Mouse (Mus musculus) hindbrain, postnatal 0 days (tissue): ENCODE measurements around the gene Tm7sf2. TPM values are rescaled to one million over a fixed set of nuclear protein-coding genes. Genes with fewer than 3 reads are reported as not detected.

Experiments
- ATAC-seq: fragments of 200-750 bp; cut with Nextera tagmentation; 2 replicates; pipeline ENCODE4 v1.8.0; 2017; ENCODE audit warnings: mild to moderate bottlenecking, moderate TSS enrichment, moderate library complexity
- DNase-seq: peaks from one replicate; pipeline ENCODE4 v3.0.0-alpha.2; 2015; ENCODE audit warnings: low spot score
- H3K27ac ChIP-seq: fragments of 300-500 bp; sonication (generic); 2 replicates; pipeline ENCODE4 v1.5.1; 2014; ENCODE audit warnings: mild to moderate bottlenecking
- H3K27me3 ChIP-seq: fragments of 300-500 bp; sonication (generic); 2 replicates; pipeline ENCODE4 v1.6.1; 2014; ENCODE audit warnings: low read length, mixed read lengths; ENCODE audit not compliant: insufficient read depth
- H3K36me3 ChIP-seq: fragments of 300-500 bp; sonication (generic); 2 replicates; pipeline ENCODE4 v1.6.1; 2014; ENCODE audit warnings: low read length, mixed read lengths; ENCODE audit not compliant: insufficient read depth
- H3K4me1 ChIP-seq: fragments of 300-500 bp; sonication (generic); 2 replicates; pipeline ENCODE4 v1.6.1; 2014; ENCODE audit warnings: antibody characterized with exemption, low read length, mixed read lengths; ENCODE audit not compliant: insufficient read depth
- H3K4me2 ChIP-seq: fragments of 300-500 bp; sonication (generic); 2 replicates; pipeline ENCODE4 v1.6.1; 2014; ENCODE audit warnings: low read depth, mild to moderate bottlenecking, low read length, moderate library complexity, mixed read lengths
- H3K4me3 ChIP-seq: fragments of 300-500 bp; sonication (generic); 2 replicates; pipeline ENCODE4 v1.5.1; 2014; ENCODE audit warnings: low read length
- H3K9ac ChIP-seq: fragments of 300-500 bp; sonication (generic); replicated peaks from 2 replicates; pipeline ENCODE4 v1.6.1; 2014; ENCODE audit warnings: mild to moderate bottlenecking, low read length, moderate library complexity, mixed read lengths
- H3K9me3 ChIP-seq: fragments of 300-500 bp; sonication (generic); 2 replicates; pipeline ENCODE4 v1.6.1; 2016; ENCODE audit warnings: low read length, mixed read lengths
- CTCF ChIP-seq: IDR thresholded peaks from 2 replicates; pipeline ENCODE4 v1.5.1; 2016; ENCODE audit warnings: antibody characterized with exemption, control low read depth, low read depth
- WGBS: fragments of 180-500 bp; shearing (Covaris S2); extraction: QIAGEN DNeasy Blood & Tissue Kit; methylation state at CpG from one replicate; pipeline ENCODE4 v1.1.7; 2014; 5-methylcytosine and 5-hydroxymethylcytosine counted together
- microRNA-seq, 2 experiments: library from miRNA; unstranded; fragments of <30 nt; microRNA quantifications; one replicate each; pipeline ENCODE4; 2016
- polyA plus RNA-seq: library from polyadenylated mRNA; unstranded; fragments of >200 nt; fragmentation: Nextera tagmentation; extraction: Ambion mirVana; gene quantifications from 2 replicates; pipeline ENCODE4 v1.2.1, GENCODE M21; 2015
- total RNA-seq: library from RNA; depleted of rRNA; stranded (reverse); fragments of >200 nt; gene quantifications from 2 replicates; pipeline ENCODE4 v1.2.3, GENCODE M21; 2014; rRNA removed

Gene Tm7sf2
- total and polyA plus RNA-seq, 2 experiments from 2014 or later = 57.7 to 123 TPM

DNA sequence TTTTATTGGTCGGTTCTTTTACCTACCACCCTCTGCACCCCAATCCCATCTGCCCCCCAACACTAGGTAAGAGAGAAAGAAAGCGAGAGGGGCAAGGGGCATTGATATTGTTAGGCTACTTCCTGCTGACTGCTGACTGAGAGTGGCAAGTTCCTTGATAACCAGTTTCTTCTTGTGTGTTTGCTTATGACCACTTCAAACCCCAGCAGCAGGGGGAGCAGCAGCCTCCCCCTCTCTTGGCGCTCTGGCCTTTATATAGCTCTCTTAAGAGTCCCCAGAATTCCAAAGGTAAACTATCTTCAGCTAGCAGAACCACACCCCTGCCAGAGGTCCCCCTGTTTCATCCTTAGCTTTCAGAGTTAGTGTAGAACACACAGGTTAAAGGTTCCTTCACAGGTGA, 47.9 kb downstream of the Tm7sf2 start:
- H3K27me3 ChIP-seq = no peaks in the 10 kb centered on the region; the same call in 1 of the 2 replicates
- no peak overlapping the region for H3K4me2 ChIP-seq
- TF ChIP-seq CTCF = no peak
- peaks cover 4% of the 10 kb centered on the region; the same call in 1 of the 2 replicates for H3K4me1 ChIP-seq
- 73% methylated on average over 3 of the region's 3 CpGs for WGBS
- no peaks in the 10 kb centered on the region for H3K36me3 ChIP-seq
- H3K9ac ChIP-seq = no peak overlapping the region
- H3K4me3 ChIP-seq = no peak overlapping the region
- DNase-seq = no peak
- H3K27ac ChIP-seq = no peak overlapping the region
- no peak for ATAC-seq
- H3K9me3 ChIP-seq = no peaks in the 10 kb centered on the region

DNA sequence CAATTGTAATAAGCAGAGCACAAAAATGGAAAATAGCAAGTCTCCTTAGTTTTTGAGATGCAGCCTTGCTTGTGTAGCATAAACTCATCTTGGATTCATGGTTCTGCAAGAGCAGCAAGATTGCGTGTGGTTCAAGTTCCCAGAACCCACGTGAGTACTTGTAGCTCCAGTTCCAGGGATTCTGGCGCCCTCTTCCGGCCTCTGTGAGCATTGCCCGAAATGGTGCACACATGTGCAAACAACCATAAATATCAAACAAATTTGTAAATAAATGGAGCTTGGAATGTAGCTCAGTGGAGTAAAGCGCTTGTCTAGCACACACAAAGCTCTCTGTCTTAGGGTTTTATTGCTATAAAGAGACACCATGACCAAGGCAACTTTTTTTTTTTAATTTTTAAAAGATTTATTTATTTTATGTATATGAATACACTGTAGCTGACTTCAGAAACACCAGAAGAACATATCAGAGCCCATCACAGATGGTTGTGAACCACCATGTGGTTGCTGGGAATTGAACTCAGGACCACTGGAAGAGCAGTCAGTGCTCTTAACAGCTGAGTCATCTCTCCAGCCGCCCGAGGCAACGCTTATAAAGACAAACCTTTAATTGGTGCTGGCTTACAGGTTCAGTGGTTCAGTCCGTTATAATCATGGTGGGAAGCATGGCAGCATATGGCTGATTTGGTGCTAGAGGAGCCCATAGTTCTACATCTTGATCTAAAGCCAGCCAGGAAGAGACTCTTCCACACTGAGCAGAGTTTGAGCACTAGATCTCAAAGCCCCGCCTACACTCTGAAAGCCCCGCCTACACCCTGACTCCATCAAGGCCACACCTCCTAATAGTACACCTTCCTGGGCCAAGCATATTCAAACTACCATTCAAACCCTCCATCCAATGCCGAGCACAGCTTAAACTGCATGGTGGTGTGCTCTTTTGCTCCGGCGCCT, 49.8 kb downstream of the Tm7sf2 start:
- no peaks in the 10 kb centered on the region for H3K9me3 ChIP-seq
- peak; percentile 92 for TF ChIP-seq CTCF
- peaks cover 4% of the 10 kb centered on the region; the same call in 1 of the 2 replicates for H3K4me1 ChIP-seq
- H3K9ac ChIP-seq = no peak overlapping the region
- no peak for ATAC-seq
- peak; percentile 90 for DNase-seq
- WGBS = 34% methylated on average over 15 of the region's 15 CpGs
- H3K4me3 ChIP-seq = no peak overlapping the region
- H3K27me3 ChIP-seq = no peaks in the 10 kb centered on the region; the same call in 1 of the 2 replicates
- H3K27ac ChIP-seq = no peak overlapping the region
- H3K4me2 ChIP-seq = no peak overlapping the region
- H3K36me3 ChIP-seq = no peaks in the 10 kb centered on the region

DNA sequence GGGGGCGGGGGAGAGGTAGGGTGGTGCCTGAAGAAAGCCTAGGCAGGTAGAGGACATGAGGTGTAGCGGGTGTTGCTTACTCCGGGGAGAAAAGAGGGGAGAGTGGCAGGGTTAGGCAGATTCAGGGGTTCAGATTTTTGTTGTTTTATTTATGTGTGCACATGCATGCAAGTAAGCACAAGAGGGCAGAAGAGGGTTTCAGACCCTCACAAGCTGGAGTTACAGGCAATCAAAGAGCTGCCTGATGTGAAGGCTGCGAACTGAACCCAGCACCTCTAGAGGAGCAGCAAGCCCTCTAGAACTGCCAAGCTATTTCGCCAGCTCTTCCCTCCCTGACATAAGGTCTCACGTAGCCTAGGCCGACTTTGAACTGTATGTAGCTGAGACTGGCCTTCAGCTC, 51.6 kb downstream of the Tm7sf2 start:
- no peaks in the 10 kb centered on the region for H3K9me3 ChIP-seq
- no peaks in the 10 kb centered on the region; the same call in 1 of the 2 replicates for H3K27me3 ChIP-seq
- no peak overlapping the region for H3K4me3 ChIP-seq
- H3K9ac ChIP-seq = no peak overlapping the region
- WGBS = 40% methylated on average over 7 of the region's 7 CpGs
- no peaks in the 10 kb centered on the region for H3K36me3 ChIP-seq
- TF ChIP-seq CTCF = peak; percentile 60
- DNase-seq (peak; percentile 57), ATAC-seq (no peak)
- H3K27ac ChIP-seq = no peak overlapping the region
- peak overlapping the region; percentile 95 for H3K4me2 ChIP-seq
- H3K4me1 ChIP-seq = peaks cover 4% of the 10 kb centered on the region; the same call in 1 of the 2 replicates

DNA sequence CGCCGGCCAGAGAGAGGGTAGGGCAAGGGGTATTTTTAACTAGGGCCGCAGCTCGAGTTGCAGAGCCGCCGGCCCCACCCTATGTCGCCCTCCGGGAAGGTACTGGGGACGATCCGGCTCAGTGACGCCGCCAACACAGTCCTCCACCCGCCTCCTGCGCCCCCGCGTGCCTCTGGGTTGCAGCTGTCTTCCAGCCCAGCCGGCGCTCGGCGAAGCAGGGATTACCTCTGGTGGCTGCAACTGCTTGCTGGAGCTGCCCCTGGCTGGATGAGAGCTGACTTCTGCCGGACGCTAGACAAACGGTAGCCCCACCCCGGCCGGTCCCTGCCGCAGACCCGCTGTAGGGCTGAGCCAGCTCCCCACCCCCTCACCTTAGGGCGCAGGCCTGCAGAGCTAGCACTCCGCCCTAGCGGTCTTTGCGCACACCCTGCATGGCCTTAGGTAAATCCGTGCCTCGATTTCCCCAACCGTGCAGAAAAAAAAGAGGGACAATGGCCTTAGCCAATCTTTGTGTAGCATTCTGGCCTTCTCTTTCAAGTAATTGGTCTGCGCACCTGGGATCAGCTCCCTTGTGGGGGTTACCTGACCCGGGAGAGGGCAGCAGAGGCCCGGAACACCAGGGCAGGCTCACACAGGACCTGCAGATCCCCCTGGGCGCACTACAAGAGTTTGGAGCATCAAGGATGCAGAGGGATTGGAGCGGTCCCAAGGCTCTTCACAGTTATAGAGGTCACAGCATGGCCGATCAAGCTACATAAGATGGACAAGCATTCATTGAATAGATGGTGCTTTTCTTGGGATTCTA, 52.5 kb downstream of the Tm7sf2 start, which contains the start of gene Capn1:
TSS of gene Capn1 (minus strand) at position 387 of the 805 bp plus-strand sequence.
- Histone ChIP-seq H3K9me3 (no peaks in the 10 kb centered on the region), H3K27ac (peak within 1 kb of the TSS; percentile 32; the same call in 1 of the 2 replicates), H3K4me1 (peaks cover 4% of the 10 kb centered on the region; the same call in 1 of the 2 replicates), H3K4me2 (peak within 1 kb of the TSS; percentile 95), H3K27me3 (no peaks in the 10 kb centered on the region; the same call in 1 of the 2 replicates), H3K4me3 (peak within 1 kb of the TSS; percentile 50), H3K9ac (peak within 1 kb of the TSS; percentile 59), H3K36me3 (no peaks in the 10 kb centered on the region)
- 3% methylated on average over 29 of the region's 40 CpGs for WGBS
- DNase-seq = peak; percentile 53
- ATAC-seq = peak; percentile 72
- peak; percentile 33 for TF ChIP-seq CTCF

DNA sequence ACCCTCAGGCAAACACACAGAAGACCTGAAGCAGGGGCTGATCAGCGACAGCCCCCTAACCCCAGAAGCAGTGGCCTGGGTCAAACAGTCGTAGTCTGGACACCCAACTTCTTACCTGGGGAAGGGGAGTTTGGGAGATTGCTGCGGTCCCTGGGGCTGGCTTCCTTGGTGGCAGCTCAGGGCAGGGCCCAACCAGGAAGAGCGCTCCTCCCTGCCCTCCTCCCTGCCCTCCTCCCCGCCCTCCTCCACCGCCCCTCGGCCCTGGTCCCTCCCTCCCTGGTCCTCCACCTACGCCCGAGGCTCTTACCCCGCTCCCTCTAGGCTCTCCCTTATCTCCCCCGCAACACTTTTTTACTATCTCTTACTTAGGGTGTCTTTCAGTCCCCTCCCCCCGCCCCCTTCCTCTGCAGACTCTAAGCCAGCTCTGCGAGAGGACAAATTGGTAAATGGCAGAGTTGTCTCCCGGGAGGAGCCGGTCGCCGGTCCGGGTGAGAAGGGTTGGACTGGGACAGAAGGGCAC, 53.1 kb downstream of the Tm7sf2 start:
- Histone ChIP-seq H3K27ac (peak overlapping the region; percentile 32; the same call in 1 of the 2 replicates), H3K27me3 (no peaks in the 10 kb centered on the region; the same call in 1 of the 2 replicates), H3K4me3 (peak overlapping the region; percentile 50), H3K9ac (peak overlapping the region; percentile 59), H3K4me2 (peak overlapping the region; percentile 95), H3K36me3 (no peaks in the 10 kb centered on the region), H3K4me1 (peaks cover 4% of the 10 kb centered on the region; the same call in 1 of the 2 replicates), H3K9me3 (no peaks in the 10 kb centered on the region)
- TF ChIP-seq CTCF = no peak
- DNase-seq (peak; percentile 19), ATAC-seq (peak; percentile 57)
- 5% methylated on average over 16 of the region's 18 CpGs for WGBS

DNA sequence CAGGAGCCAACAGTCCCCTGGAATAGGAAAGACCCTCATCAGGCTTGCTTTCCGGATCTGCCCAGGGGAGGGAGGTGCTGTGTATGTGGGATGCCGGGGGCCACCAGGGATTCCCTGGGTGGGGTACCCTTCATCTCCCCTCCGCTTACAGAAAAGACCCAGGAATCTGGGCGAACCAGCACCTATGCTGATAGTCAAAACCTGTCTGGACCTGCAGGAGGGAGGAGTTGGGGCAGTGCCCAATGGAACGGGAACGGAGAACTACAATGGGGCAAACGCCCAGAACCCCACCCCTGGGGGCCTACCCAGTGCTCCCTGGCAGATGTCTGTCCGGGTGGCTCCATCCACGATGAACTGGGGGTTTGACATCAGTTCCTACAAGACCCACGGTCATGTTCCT, 54.5 kb downstream of the Tm7sf2 start:
- DNase-seq (no peak), ATAC-seq (no peak)
- no peak for TF ChIP-seq CTCF
- Histone ChIP-seq H3K27ac (no peak overlapping the region), H3K27me3 (no peaks in the 10 kb centered on the region; the same call in 1 of the 2 replicates), H3K9me3 (no peaks in the 10 kb centered on the region), H3K4me3 (no peak overlapping the region), H3K9ac (no peak overlapping the region), H3K4me2 (no peak overlapping the region), H3K36me3 (no peaks in the 10 kb centered on the region), H3K4me1 (peaks cover 4% of the 10 kb centered on the region; the same call in 1 of the 2 replicates)
- WGBS = 86% methylated on average over 10 of the region's 10 CpGs

Small RNA genes lying within 50 kb of the gene (microRNA-seq; reads per million reads assigned to microRNA genes)
- 1.2 to 2.5 reads per million in 2 experiments for gene Mir6988

Other genes with a start within 250 kb of the Tm7sf2 start
- 19.8 and 43.2 TPM in 2 replicates for gene Frmd8, start 193.1 kb downstream of the Tm7sf2 start, total RNA-seq
- gene Frmd8, start 193.1 kb downstream of the Tm7sf2 start, polyA plus RNA-seq = 12.5 and 13.7 TPM in 2 replicates
- gene Slc25a45, start 190.6 kb downstream of the Tm7sf2 start, total RNA-seq = 2.1 and 6.0 TPM in 2 replicates
- gene Slc25a45, start 190.6 kb downstream of the Tm7sf2 start, polyA plus RNA-seq = 1.8 and 2.8 TPM in 2 replicates
- 7.5 and 10.1 TPM in 2 replicates for gene Tigd3, start 174.2 kb downstream of the Tm7sf2 start, total RNA-seq
- 7.1 and 7.5 TPM in 2 replicates for gene Tigd3, start 174.2 kb downstream of the Tm7sf2 start, polyA plus RNA-seq
- 61.7 and 77.4 TPM in 2 replicates for gene Dpf2, start 155.4 kb downstream of the Tm7sf2 start, total RNA-seq
- 69.5 and 70.2 TPM in 2 replicates for gene Dpf2, start 155.4 kb downstream of the Tm7sf2 start, polyA plus RNA-seq
- gene Cdc42ep2, start 143.6 kb downstream of the Tm7sf2 start, total RNA-seq = 22.0 and 28.0 TPM in 2 replicates
- 17.4 and 18.0 TPM in 2 replicates for gene Cdc42ep2, start 143.6 kb downstream of the Tm7sf2 start, polyA plus RNA-seq
- gene Pola2, start 104.2 kb downstream of the Tm7sf2 start, total RNA-seq = 23.4 and 28.9 TPM in 2 replicates
- 19.5 and 21.5 TPM in 2 replicates for gene Pola2, start 104.2 kb downstream of the Tm7sf2 start, polyA plus RNA-seq
- gene Slc22a20, start 82.2 kb downstream of the Tm7sf2 start, total RNA-seq = not detected in 2 replicates
- gene Slc22a20, start 82.2 kb downstream of the Tm7sf2 start, polyA plus RNA-seq = not detected in 2 replicates
- 13.6 and 15.7 TPM in 2 replicates for gene Capn1, start 52.5 kb downstream of the Tm7sf2 start, total RNA-seq
- 4.6 and 4.8 TPM in 2 replicates for gene Capn1, start 52.5 kb downstream of the Tm7sf2 start, polyA plus RNA-seq
- gene Syvn1, start 21.8 kb downstream of the Tm7sf2 start, total RNA-seq = 27.6 and 34.1 TPM in 2 replicates
- 26.8 and 29.8 TPM in 2 replicates for gene Syvn1, start 21.8 kb downstream of the Tm7sf2 start, polyA plus RNA-seq
- gene Mrpl49, start 10.6 kb downstream of the Tm7sf2 start, total RNA-seq = 34.4 and 36.2 TPM in 2 replicates
- gene Mrpl49, start 10.6 kb downstream of the Tm7sf2 start, polyA plus RNA-seq = 52.4 and 54.9 TPM in 2 replicates
- gene Fau, start 10.5 kb downstream of the Tm7sf2 start, total RNA-seq = 558 and 787 TPM in 2 replicates
- gene Fau, start 10.5 kb downstream of the Tm7sf2 start, polyA plus RNA-seq = 668 TPM in 2 replicates
- gene Znhit2, start 7.2 kb downstream of the Tm7sf2 start, total RNA-seq = 76.0 and 97.3 TPM in 2 replicates
- 43.2 and 46.3 TPM in 2 replicates for gene Znhit2, start 7.2 kb downstream of the Tm7sf2 start, polyA plus RNA-seq
- gene Vps51, start 8.9 kb upstream of the Tm7sf2 start, total RNA-seq = 100.0 and 102 TPM in 2 replicates
- gene Vps51, start 8.9 kb upstream of the Tm7sf2 start, polyA plus RNA-seq = 91.2 and 92.2 TPM in 2 replicates
- gene Tmem262, start 11.7 kb upstream of the Tm7sf2 start, total RNA-seq = not detected in 2 replicates
- gene Tmem262, start 11.7 kb upstream of the Tm7sf2 start, polyA plus RNA-seq = not detected in 2 replicates
- 0.37 and 0.86 TPM in 2 replicates for gene Gm28374, start 13.9 kb upstream of the Tm7sf2 start, total RNA-seq
- gene Gm28374, start 13.9 kb upstream of the Tm7sf2 start, polyA plus RNA-seq = 0.24 and 1.1 TPM in 2 replicates
- gene Zfpl1, start 16.6 kb upstream of the Tm7sf2 start, total RNA-seq = 76.9 and 88.2 TPM in 2 replicates
- 83.9 and 88.2 TPM in 2 replicates for gene Zfpl1, start 16.6 kb upstream of the Tm7sf2 start, polyA plus RNA-seq
- gene Cdca5, start 16.6 kb upstream of the Tm7sf2 start, total RNA-seq = 6.3 and 7.4 TPM in 2 replicates
- gene Cdca5, start 16.6 kb upstream of the Tm7sf2 start, polyA plus RNA-seq = 6.1 and 7.4 TPM in 2 replicates
- not detected in 2 replicates for gene AC131692.1, start 26.0 kb upstream of the Tm7sf2 start, total RNA-seq
- gene AC131692.1, start 26.0 kb upstream of the Tm7sf2 start, polyA plus RNA-seq = not detected in 2 replicates
- gene Naaladl1, start 37.4 kb upstream of the Tm7sf2 start, total RNA-seq = 0.40 and 0.89 TPM in 2 replicates
- 0.36 and 0.43 TPM in 2 replicates for gene Naaladl1, start 37.4 kb upstream of the Tm7sf2 start, polyA plus RNA-seq
- 91.0 and 91.5 TPM in 2 replicates for gene Sac3d1, start 50.3 kb upstream of the Tm7sf2 start, total RNA-seq
- gene Sac3d1, start 50.3 kb upstream of the Tm7sf2 start, polyA plus RNA-seq = 50.5 and 51.9 TPM in 2 replicates
- 71.4 and 84.4 TPM in 2 replicates for gene Snx15, start 59.9 kb upstream of the Tm7sf2 start, total RNA-seq
- 60.9 and 62.7 TPM in 2 replicates for gene Snx15, start 59.9 kb upstream of the Tm7sf2 start, polyA plus RNA-seq
- not detected in 2 replicates for gene Batf2, start 72.6 kb upstream of the Tm7sf2 start, total RNA-seq
- gene Batf2, start 72.6 kb upstream of the Tm7sf2 start, polyA plus RNA-seq = 0.21 and 0.23 TPM in 2 replicates
- gene Arl2, start 73.2 kb upstream of the Tm7sf2 start, total RNA-seq = 112 and 123 TPM in 2 replicates
- 151 and 155 TPM in 2 replicates for gene Arl2, start 73.2 kb upstream of the Tm7sf2 start, polyA plus RNA-seq
- gene Majin, start 116.0 kb upstream of the Tm7sf2 start, total RNA-seq = not detected in 2 replicates
- 0.24 TPM in 1 of 2 replicates, not detected in the other for gene Majin, start 116.0 kb upstream of the Tm7sf2 start, polyA plus RNA-seq
- gene Gpha2, start 158.0 kb upstream of the Tm7sf2 start, total RNA-seq = not detected in 2 replicates
- gene Gpha2, start 158.0 kb upstream of the Tm7sf2 start, polyA plus RNA-seq = 0.39 and 0.60 TPM in 2 replicates
- gene Ppp2r5b, start 167.5 kb upstream of the Tm7sf2 start, total RNA-seq = 272 and 321 TPM in 2 replicates
- 149 and 160 TPM in 2 replicates for gene Ppp2r5b, start 167.5 kb upstream of the Tm7sf2 start, polyA plus RNA-seq
- gene Atg2a, start 173.3 kb upstream of the Tm7sf2 start, total RNA-seq = 38.7 and 43.4 TPM in 2 replicates
- 7.6 and 8.9 TPM in 2 replicates for gene Atg2a, start 173.3 kb upstream of the Tm7sf2 start, polyA plus RNA-seq
- 127 and 135 TPM in 2 replicates for gene Ehd1, start 208.4 kb upstream of the Tm7sf2 start, total RNA-seq
- gene Ehd1, start 208.4 kb upstream of the Tm7sf2 start, polyA plus RNA-seq = 76.5 and 77.5 TPM in 2 replicates
- gene Cdc42bpg, start 238.1 kb upstream of the Tm7sf2 start, total RNA-seq = 3.1 and 6.0 TPM in 2 replicates
- gene Cdc42bpg, start 238.1 kb upstream of the Tm7sf2 start, polyA plus RNA-seq = 0.29 and 0.33 TPM in 2 replicates